Mouse (Mus musculus): ENCODE results near the gene Qtrt1. TPM values are rescaled to one million over a fixed set of nuclear protein-coding genes. Genes with fewer than 3 reads are reported as not detected.

The Qtrt1 gene
- polyA plus RNA-seq, 1 experiment from 2014 or later = 46.9 TPM

DNA sequence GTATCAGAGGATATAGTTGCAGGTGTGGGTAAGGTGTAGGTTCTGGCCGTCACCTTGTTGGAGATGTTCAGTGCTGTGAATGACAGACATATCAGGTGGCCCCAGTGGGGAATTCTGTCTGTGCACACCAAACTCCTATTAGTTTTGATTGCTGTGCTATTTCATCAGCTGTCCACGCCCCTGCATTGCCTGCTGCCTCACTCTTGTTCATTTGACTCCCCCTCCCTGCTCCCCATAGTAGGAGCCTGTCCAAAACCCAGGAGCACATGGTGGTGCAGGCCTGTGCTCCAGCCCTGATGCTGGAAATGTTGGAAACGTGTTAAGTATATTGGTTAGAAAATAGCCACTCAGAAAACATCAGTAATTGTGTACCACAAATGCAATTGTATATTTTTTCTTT lies 27.8 kb downstream of the Qtrt1 start:
- Histone ChIP-seq H3K36me3 (ENCODE audit: poor library complexity, severe bottlenecking) (no peaks in the 10 kb centered on the region), H3K27me3 (no peaks in the 10 kb centered on the region), H3K9me3 (replicated peaks) (no peaks in the 10 kb centered on the region), H3K4me1 (peaks cover 5% of the 10 kb centered on the region; the same call in 1 of the 2 replicates), H3K4me3 (no peak overlapping the region), H3K27ac (no peak overlapping the region), H3K9ac (no peak overlapping the region), H3K4me2 (no peak overlapping the region)
- no peak for ATAC-seq
- 82% methylated on average over 3 of the region's 3 CpGs for WGBS

DNA sequence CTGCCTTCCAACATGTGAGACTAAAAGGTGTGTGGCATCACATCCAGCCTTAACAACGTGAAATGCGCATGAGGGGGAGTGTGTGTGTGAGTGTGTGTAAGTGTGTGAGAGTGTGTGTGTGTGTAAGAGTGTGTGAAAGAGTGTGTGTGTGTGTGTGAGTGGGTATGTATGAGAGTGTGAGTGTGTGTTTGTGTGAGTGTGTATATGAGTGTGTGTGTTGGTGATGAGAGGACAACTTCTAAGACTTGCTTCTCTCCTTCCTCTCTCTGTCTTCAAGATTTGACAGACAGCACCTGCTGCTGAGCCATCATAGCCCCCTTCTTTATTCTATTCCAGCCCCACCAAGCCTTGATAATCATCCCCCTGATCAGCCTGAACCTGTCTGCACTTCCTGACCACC lies 28.3 kb downstream of the Qtrt1 start:
- no peaks in the 10 kb centered on the region for H3K36me3 ChIP-seq (ENCODE audit: poor library complexity, severe bottlenecking)
- no peak for ATAC-seq
- no peak overlapping the region for H3K4me2 ChIP-seq
- H3K9me3 ChIP-seq (replicated peaks) = no peaks in the 10 kb centered on the region
- no peak overlapping the region for H3K9ac ChIP-seq
- H3K4me1 ChIP-seq = peaks cover 5% of the 10 kb centered on the region; the same call in 1 of the 2 replicates
- WGBS = 91% methylated on average over 2 of the region's 2 CpGs
- H3K4me3 ChIP-seq = no peak overlapping the region
- no peaks in the 10 kb centered on the region for H3K27me3 ChIP-seq
- H3K27ac ChIP-seq = no peak overlapping the region

DNA sequence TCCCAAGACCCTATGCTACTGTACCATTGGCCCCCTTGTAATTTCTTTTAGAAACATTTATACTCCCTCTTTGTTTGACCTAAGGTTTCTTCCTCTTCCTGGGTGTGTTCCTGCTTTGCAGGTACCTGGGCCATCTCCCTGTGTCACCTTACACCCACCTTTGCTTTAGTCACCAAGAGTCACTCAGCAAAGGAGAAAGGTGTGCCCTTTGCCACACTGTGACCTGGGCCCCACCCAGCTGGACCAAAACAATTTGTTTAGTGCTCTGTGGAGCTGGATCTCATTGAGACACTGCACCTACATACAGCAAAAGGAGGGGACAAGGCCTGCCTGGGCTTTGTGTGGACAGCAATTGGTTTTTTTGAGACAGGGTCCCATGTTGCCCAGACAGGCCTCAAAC lies 28.8 kb downstream of the Qtrt1 start:
- Histone ChIP-seq H3K27me3 (no peaks in the 10 kb centered on the region), H3K27ac (no peak overlapping the region), H3K9me3 (replicated peaks) (no peaks in the 10 kb centered on the region), H3K4me3 (no peak overlapping the region), H3K4me1 (peaks cover 5% of the 10 kb centered on the region; the same call in 1 of the 2 replicates), H3K4me2 (no peak overlapping the region), H3K9ac (no peak overlapping the region), H3K36me3 (ENCODE audit: poor library complexity, severe bottlenecking) (0 out of 2 replicates have a peak, but pooled peaks cover 4% of the 10 kb centered on the region)
- no peak for ATAC-seq

DNA sequence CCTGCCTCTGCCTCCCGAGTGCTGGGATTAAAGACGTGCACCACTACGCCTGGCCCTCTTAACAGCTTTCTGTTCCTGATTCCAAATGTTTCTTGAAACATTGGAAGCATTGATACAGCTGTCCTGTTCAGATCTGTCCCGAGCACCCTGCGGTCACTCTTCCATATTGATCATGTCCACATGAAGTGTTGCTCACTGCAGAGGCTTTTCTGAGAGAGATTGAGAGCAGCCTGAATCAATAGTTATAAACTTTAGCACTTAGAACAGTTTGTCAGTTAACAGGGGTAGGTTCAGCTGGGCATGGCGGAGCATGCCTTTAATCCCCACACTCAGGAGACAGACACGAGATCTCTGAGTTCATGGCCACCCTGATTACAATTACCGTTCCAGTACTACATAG lies 32.2 kb downstream of the Qtrt1 start:
- 95% methylated on average over 8 of the region's 8 CpGs for WGBS
- H3K36me3 ChIP-seq (ENCODE audit: poor library complexity, severe bottlenecking) = 0 out of 2 replicates have a peak, but pooled peaks cover 10% of the 10 kb centered on the region
- H3K9ac ChIP-seq = no peak overlapping the region
- H3K27ac ChIP-seq = no peak overlapping the region
- H3K4me1 ChIP-seq = no peaks in the 10 kb centered on the region
- no peak overlapping the region for H3K4me3 ChIP-seq
- no peaks in the 10 kb centered on the region for H3K9me3 ChIP-seq (replicated peaks)
- no peaks in the 10 kb centered on the region for H3K27me3 ChIP-seq
- no peak for ATAC-seq
- no peak overlapping the region for H3K4me2 ChIP-seq

DNA sequence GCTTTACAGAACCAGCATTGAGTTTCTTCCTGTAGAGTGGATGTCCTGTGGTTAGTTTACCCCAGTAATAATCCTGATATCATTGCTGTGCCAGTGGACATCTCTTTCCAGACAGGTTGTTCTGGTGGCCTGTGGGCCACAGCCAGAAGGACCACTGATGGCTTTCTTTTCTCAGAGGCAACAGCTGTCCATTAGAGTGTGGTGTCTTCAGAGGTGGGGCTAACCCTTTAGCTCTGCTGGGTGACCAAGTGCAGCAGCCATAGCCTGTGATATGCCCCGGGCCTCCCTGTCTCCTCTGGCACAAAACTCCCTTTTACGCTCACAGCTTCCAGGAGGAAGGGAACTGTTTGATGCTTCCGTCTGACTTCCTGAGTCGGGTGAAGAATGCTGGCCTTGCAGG lies 32.9 kb downstream of the Qtrt1 start:
- 0 out of 2 replicates have a peak, but pooled peaks cover 10% of the 10 kb centered on the region for H3K36me3 ChIP-seq (ENCODE audit: poor library complexity, severe bottlenecking)
- H3K4me2 ChIP-seq = no peak overlapping the region
- 94% methylated on average over 4 of the region's 4 CpGs for WGBS
- H3K4me3 ChIP-seq = no peak overlapping the region
- H3K4me1 ChIP-seq = no peaks in the 10 kb centered on the region
- H3K9ac ChIP-seq = no peak overlapping the region
- H3K9me3 ChIP-seq (replicated peaks) = no peaks in the 10 kb centered on the region
- no peaks in the 10 kb centered on the region for H3K27me3 ChIP-seq
- no peak for ATAC-seq
- H3K27ac ChIP-seq = no peak overlapping the region

DNA sequence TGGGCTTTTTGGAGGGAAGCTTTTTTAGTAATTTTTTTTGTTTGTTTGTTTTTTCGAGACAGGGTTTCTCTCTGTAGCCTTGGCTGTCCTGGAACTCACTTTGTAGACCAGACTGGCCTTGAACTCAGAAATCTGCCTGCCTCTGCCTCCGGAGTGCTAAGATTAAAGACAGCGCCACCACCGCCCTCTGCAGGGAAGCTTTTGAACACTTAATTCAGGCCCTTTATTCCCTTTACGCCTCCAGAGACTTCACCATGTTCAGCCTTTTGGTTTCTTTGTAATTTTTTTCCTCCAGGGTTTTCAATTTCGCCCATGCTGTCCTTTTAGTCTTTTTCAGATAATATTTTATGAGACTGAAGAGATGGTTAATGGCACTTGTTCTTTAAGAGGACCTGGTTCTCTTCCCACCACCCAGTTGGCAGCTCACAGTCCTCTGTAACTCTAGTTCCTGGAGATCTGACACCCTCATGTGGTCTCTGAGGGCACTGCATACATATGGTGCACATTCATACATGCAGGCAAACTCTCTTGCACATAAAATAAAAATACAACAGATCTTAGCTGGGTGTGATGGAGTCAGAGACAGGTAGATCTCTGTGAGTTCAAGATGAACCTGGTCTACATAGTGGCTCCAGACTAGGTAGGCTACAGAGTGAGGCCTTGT lies 33.6 kb downstream of the Qtrt1 start:
- WGBS = 96% methylated on average over 6 of the region's 6 CpGs
- Histone ChIP-seq H3K36me3 (ENCODE audit: poor library complexity, severe bottlenecking) (0 out of 2 replicates have a peak, but pooled peaks cover 10% of the 10 kb centered on the region), H3K4me3 (no peak overlapping the region), H3K4me1 (no peaks in the 10 kb centered on the region), H3K9ac (no peak overlapping the region), H3K27me3 (no peaks in the 10 kb centered on the region), H3K27ac (no peak overlapping the region), H3K9me3 (replicated peaks) (no peaks in the 10 kb centered on the region), H3K4me2 (no peak overlapping the region)
- ATAC-seq = no peak

DNA sequence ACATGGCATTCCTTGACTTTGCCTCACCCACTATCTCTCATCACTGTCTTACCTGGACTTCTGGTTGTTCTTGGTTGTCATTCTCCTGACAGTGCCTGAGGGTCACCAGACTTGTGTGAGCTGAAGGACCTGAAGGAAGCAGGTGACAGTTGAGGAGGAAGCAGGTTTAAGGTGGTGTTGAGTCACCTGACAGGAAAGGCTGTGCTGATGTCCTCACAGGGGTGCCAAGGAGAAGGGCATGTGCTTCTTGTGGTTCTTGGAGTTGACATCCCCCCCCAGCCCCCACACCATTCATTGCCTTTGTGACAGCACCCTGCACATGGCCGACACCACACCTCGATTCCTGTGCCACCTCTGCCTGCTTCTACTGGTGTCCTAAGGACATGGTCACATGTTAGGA lies 36.1 kb downstream of the Qtrt1 start:
- WGBS = 93% methylated on average over 2 of the region's 2 CpGs
- H3K4me2 ChIP-seq = no peak overlapping the region
- no peak overlapping the region for H3K9ac ChIP-seq
- H3K9me3 ChIP-seq (replicated peaks) = no peaks in the 10 kb centered on the region
- no peak for ATAC-seq
- H3K4me3 ChIP-seq = no peak overlapping the region
- H3K27ac ChIP-seq = no peak overlapping the region
- H3K4me1 ChIP-seq = no peaks in the 10 kb centered on the region
- no peaks in the 10 kb centered on the region for H3K27me3 ChIP-seq
- 0 out of 2 replicates have a peak, but pooled peaks cover 10% of the 10 kb centered on the region for H3K36me3 ChIP-seq (ENCODE audit: poor library complexity, severe bottlenecking)

DNA sequence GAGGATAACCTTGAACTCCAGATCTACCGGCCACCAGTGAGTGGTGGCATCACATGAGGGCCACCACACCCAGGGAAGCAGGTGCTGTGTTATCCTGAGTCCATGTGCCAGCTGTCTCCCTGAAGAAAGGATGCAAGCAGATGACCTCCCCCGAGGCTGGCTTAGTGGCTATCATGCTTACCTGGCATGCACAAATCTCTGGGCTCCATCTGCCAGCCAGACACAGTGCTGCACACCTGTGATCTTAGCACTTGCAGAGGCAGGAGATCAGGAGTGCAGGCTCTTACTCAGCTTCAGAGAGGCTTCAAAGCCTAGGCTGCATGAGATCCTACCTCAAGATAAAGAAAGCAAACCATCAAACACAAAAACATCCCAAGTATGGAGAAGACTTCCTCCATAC lies 38.1 kb downstream of the Qtrt1 start:
- Histone ChIP-seq H3K9ac (no peak overlapping the region), H3K27ac (no peak overlapping the region), H3K9me3 (replicated peaks) (no peaks in the 10 kb centered on the region), H3K4me2 (no peak overlapping the region), H3K4me3 (no peak overlapping the region), H3K4me1 (no peaks in the 10 kb centered on the region), H3K27me3 (no peaks in the 10 kb centered on the region), H3K36me3 (ENCODE audit: poor library complexity, severe bottlenecking) (0 out of 2 replicates have a peak, but pooled peaks cover 10% of the 10 kb centered on the region)
- ATAC-seq = no peak
- WGBS = 87% methylated on average over 2 of the region's 2 CpGs

DNA sequence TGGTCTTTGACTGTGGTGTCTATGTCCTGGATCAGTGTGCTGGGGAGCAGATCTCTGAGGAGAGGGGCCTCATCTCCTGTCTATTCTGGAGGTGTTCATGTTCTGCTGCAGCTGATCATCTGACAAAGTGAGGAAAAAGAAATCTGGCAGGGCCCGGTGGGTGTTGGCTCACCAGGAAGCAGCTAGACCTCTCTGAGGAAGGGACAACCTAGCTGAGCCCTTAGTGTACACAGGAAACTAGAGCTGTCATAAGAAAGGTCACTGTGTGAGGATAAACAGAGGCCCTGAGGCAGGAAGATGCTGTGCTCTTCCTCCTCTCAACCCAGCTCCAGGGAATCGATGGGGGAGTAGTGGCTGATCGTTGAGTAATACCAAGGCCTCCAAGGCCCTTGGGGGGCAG lies 38.6 kb downstream of the Qtrt1 start:
- Histone ChIP-seq H3K4me2 (no peak overlapping the region), H3K36me3 (ENCODE audit: poor library complexity, severe bottlenecking) (0 out of 2 replicates have a peak, but pooled peaks cover 7% of the 10 kb centered on the region), H3K27me3 (no peaks in the 10 kb centered on the region), H3K9ac (no peak overlapping the region), H3K9me3 (replicated peaks) (no peaks in the 10 kb centered on the region), H3K4me1 (no peaks in the 10 kb centered on the region), H3K27ac (no peak overlapping the region), H3K4me3 (no peak overlapping the region)
- 92% methylated on average over 3 of the region's 3 CpGs for WGBS
- no peak for ATAC-seq

DNA sequence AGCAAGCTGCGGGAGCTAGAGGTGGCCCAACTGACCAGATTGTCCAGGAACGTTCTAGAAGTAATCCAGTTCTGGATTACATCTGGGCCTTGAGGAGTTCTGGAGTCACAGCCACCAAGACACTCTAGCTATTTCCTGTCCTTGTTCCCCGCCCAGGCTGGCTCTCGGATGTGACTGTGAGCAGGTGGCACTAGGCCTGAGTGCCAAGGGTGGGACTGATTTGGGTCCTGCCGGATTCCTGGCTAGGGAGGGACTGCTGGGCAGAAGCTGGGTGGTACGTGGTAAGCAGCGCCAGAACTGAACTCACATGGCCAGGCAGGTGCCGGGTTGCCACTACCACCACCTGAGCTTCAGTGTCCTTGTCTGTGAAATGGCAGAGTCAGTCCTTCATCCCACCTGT lies 39.8 kb downstream of the Qtrt1 start:
- Histone ChIP-seq H3K4me3 (no peak overlapping the region), H3K27me3 (no peaks in the 10 kb centered on the region), H3K36me3 (ENCODE audit: poor library complexity, severe bottlenecking) (0 out of 2 replicates have a peak, but pooled peaks cover 3% of the 10 kb centered on the region), H3K27ac (no peak overlapping the region), H3K9me3 (replicated peaks) (no peaks in the 10 kb centered on the region), H3K4me1 (no peaks in the 10 kb centered on the region), H3K4me2 (no peak overlapping the region), H3K9ac (no peak overlapping the region)
- 94% methylated on average over 8 of the region's 8 CpGs for WGBS
- no peak for ATAC-seq

DNA sequence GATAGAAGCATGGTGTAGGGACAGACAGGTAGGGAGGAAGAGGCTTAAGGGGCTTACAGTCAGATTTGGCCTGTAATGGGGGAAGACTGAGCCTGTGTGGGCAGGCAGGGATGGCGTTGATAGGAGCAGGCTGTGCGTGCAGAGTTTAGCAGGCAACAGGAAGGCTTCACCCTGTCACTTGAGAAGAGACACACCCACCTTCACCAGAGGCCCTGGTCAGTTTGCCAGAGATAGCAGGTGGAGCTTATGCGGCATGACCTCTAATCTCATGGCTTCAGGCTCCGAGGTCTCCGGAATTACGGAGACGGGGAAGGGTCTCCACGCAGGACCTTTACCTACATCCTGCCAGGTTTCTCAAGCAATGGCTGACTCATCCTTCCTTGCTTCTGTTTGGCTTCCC lies 40.2 kb downstream of the Qtrt1 start:
- ATAC-seq = no peak
- no peak overlapping the region for H3K27ac ChIP-seq
- no peaks in the 10 kb centered on the region for H3K27me3 ChIP-seq
- H3K9me3 ChIP-seq (replicated peaks) = no peaks in the 10 kb centered on the region
- no peaks in the 10 kb centered on the region for H3K4me1 ChIP-seq
- 92% methylated on average over 8 of the region's 8 CpGs for WGBS
- 0 out of 2 replicates have a peak, but pooled peaks cover 3% of the 10 kb centered on the region for H3K36me3 ChIP-seq (ENCODE audit: poor library complexity, severe bottlenecking)
- no peak overlapping the region for H3K4me3 ChIP-seq
- no peak overlapping the region for H3K9ac ChIP-seq
- H3K4me2 ChIP-seq = no peak overlapping the region

DNA sequence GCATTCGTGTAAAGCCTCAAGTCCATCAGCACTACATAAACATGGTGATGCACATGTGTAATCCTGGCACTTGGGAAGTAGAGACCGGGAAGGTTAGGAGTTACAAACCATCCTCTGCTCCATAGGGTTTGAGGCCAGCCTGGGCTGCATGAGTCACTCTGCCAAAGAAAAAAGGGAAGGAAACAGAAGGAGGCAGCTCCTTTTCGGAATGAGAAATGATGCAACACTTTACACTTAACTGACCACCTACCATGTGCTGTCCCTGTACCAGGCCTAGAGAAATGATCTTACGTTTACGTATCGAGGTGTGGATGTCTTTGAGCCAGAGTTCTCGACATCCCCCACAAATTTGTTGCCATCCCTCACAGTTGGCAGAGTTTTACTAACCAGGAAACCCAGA lies 41.4 kb downstream of the Qtrt1 start:
- Histone ChIP-seq H3K9me3 (replicated peaks) (no peaks in the 10 kb centered on the region), H3K4me3 (no peak overlapping the region), H3K27ac (no peak overlapping the region), H3K36me3 (ENCODE audit: poor library complexity, severe bottlenecking) (0 out of 2 replicates have a peak, but pooled peaks cover 3% of the 10 kb centered on the region), H3K4me2 (no peak overlapping the region), H3K9ac (no peak overlapping the region), H3K4me1 (no peaks in the 10 kb centered on the region), H3K27me3 (no peaks in the 10 kb centered on the region)
- 94% methylated on average over 7 of the region's 7 CpGs for WGBS
- no peak for ATAC-seq

DNA sequence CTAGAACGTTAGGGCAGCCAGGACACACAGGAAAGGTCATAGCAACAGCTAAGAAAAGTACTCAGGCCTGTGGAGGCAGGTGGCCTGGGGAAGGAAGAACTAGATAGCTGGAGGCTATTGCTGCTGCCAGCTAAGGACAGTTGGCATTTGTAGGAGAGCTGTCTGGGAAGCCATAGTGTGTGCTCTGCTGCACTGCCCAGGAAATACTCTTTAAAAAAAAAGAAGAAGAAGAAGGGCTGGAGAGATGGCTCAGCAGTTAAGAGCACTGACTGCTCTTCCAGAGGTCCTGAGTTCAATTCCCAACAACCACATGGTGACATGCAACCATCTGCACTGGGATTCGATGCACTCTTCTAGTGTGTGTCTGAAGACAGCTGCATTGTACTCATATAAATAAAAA lies 41.8 kb downstream of the Qtrt1 start:
- 88% methylated on average over 2 of the region's 2 CpGs for WGBS
- no peak for ATAC-seq

More for the DNA sequence above, 41.8 kb downstream of the Qtrt1 start:
- Histone ChIP-seq H3K9ac (no peak overlapping the region), H3K9me3 (replicated peaks) (no peaks in the 10 kb centered on the region), H3K27ac (no peak overlapping the region), H3K27me3 (no peaks in the 10 kb centered on the region), H3K36me3 (ENCODE audit: poor library complexity, severe bottlenecking) (0 out of 2 replicates have a peak, but pooled peaks cover 5% of the 10 kb centered on the region), H3K4me3 (no peak overlapping the region), H3K4me1 (no peaks in the 10 kb centered on the region), H3K4me2 (no peak overlapping the region)
